29 mouse cellular contexts compared by ENCODE assay signal in the genomic region with DNA sequence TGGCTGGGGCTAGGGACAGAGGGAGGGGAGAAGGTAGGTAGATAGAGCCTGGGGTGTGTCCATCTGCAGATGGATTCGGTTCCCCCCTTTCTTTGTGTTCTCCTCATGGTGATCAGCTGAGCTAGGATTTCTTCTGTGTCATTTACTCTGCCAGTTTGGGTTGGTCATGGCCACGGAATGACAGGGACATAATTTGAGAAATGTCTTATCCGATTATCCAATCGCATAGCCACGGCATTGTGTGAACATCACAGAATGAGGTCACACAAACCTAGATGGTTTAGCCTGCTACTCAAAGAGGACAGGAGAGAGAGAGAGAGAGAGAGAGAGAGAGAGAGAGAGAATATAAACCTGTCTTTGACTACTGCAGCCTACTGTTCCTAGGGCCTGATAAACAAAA. TPM values are rescaled to one million over a fixed set of nuclear protein-coding genes. Genes with fewer than 3 reads are reported as not detected.
DNase-seq lines count a peak whose midpoint lies in the region; ATAC-seq lines count a peak whose summit lies in the region.
"Had no signal": no experiment of that assay in that cellular context is flagged by ENCODE, and none has a peak within 500 bp of the region (broad histone marks: within the 10 kb centered on the region; RNA-seq: fewer than 3 reads in every experiment).

No protein-coding gene starts in this region.

- H3K4me2 ChIP-seq in kidney, embryonic 15.5 days = no peak overlapping the region
- H3K4me2 ChIP-seq: embryonic facial prominence, embryonic 12.5 days; embryonic facial prominence, embryonic 15.5 days; forebrain, embryonic 15.5 days; heart, embryonic 12.5 days; heart, embryonic 15.5 days; hindbrain, embryonic 13.5 days had no signal

- no peaks in the 10 kb centered on the region for H3K36me3 ChIP-seq in kidney, embryonic 15.5 days
- H3K36me3 ChIP-seq: embryonic facial prominence, embryonic 12.5 days; embryonic facial prominence, embryonic 15.5 days; forebrain, embryonic 15.5 days; heart, embryonic 15.5 days; hindbrain, embryonic 10.5 days; hindbrain, embryonic 13.5 days had no signal

- WGBS in kidney, embryonic 15.5 days = 88% methylated on average over 5 of the region's 5 CpGs

- ATAC-seq in kidney, embryonic 15.5 days (replicated peaks; ENCODE audit: low FRiP score) = no peak
- ATAC-seq: forebrain, embryonic 15.5 days; hindbrain, embryonic 16.5 days; Patski had no signal

- no peaks in the 10 kb centered on the region for H3K27me3 ChIP-seq in kidney, embryonic 15.5 days
- H3K27me3 ChIP-seq: embryonic facial prominence, embryonic 12.5 days; embryonic facial prominence, embryonic 15.5 days; forebrain, embryonic 15.5 days; heart, embryonic 12.5 days; hindbrain, embryonic 13.5 days had no signal

- no peaks in the 10 kb centered on the region for H3K9me3 ChIP-seq in kidney, embryonic 15.5 days (replicated peaks)
- H3K9me3 ChIP-seq: embryonic facial prominence, embryonic 12.5 days; embryonic facial prominence, embryonic 15.5 days; forebrain, embryonic 15.5 days; heart, embryonic 12.5 days; heart, embryonic 15.5 days; hindbrain, embryonic 10.5 days; hindbrain, embryonic 13.5 days had no signal

- DNase-seq in adrenal gland, postnatal 14 days = peak; percentile 17
- no peak for DNase-seq in adrenal gland, adult 2 months
- no peak for DNase-seq in kidney, postnatal 36 days
- peak; percentile 34 for DNase-seq in Muller cell, postnatal 12 days (ENCODE audit: inconsistent ontology term)
- DNase-seq in retina, postnatal 1 day = peak; percentile 83
- no peak for DNase-seq in left cerebral cortex, postnatal 36 days (ENCODE audit: low spot score in 2 of 2)
- DNase-seq: adrenal gland, postnatal 25 days; cerebellum, adult 11-12 months; cerebellum, adult 8-10 months; cerebellum, postnatal 25 days; gastrocnemius, postnatal 25 days; heart, adult 18-20 months; heart, postnatal 10 days; heart, postnatal 36 days had no signal

- 0 out of 2 replicates have a peak overlapping the region, but pooled peaks have one; percentile 60 for H3K27ac ChIP-seq in kidney, embryonic 15.5 days
- H3K27ac ChIP-seq: embryonic facial prominence, embryonic 12.5 days; embryonic facial prominence, embryonic 15.5 days; forebrain, embryonic 15.5 days; heart, embryonic 15.5 days; hindbrain, embryonic 10.5 days; hindbrain, embryonic 13.5 days had no signal

- peaks cover 13% of the 10 kb centered on the region; the same call in 1 of the 2 replicates for H3K4me1 ChIP-seq in kidney, embryonic 15.5 days
- H3K4me1 ChIP-seq: embryonic facial prominence, embryonic 15.5 days; forebrain, embryonic 15.5 days; heart, embryonic 12.5 days; heart, embryonic 15.5 days; hindbrain, embryonic 13.5 days had no signal

- H3K9ac ChIP-seq in kidney, embryonic 15.5 days = no peak overlapping the region
- H3K9ac ChIP-seq: embryonic facial prominence, embryonic 12.5 days; embryonic facial prominence, embryonic 15.5 days; forebrain, embryonic 15.5 days; heart, embryonic 12.5 days; heart, embryonic 15.5 days; hindbrain, embryonic 13.5 days had no signal

- intact Hi-C loops in left cerebral cortex, postnatal 36 days (cut with DNase I) = no loop called here

- no peak overlapping the region for H3K4me3 ChIP-seq in kidney, embryonic 15.5 days (replicated peaks)
- H3K4me3 ChIP-seq: embryonic facial prominence, embryonic 12.5 days; embryonic facial prominence, embryonic 15.5 days; forebrain, embryonic 15.5 days; heart, embryonic 12.5 days; heart, embryonic 15.5 days; hindbrain, embryonic 10.5 days; hindbrain, embryonic 13.5 days had no signal

RNA-seq across cellular contexts. Expression of a gene that starts 12.7 kb away (rescaled TPM):
- not detected in 2 replicates for total RNA-seq in adrenal gland, postnatal 14 days (2021)
- not detected for total RNA-seq in adrenal gland, adult 2 months (2021)
- polyA plus RNA-seq in adrenal gland, adult 2 months (2012; rRNA removed) = 0.08 and 0.16 TPM in 2 replicates
- not detected in 2 replicates for polyA plus RNA-seq in kidney, embryonic 15.5 days (2015; fragmentation: Nextera tagmentation; extraction: Ambion mirVana)
- total RNA-seq in left cerebral cortex, postnatal 36 days (2021) = not detected
- total RNA-seq: adrenal gland, adult 18-20 months; adrenal gland, postnatal 25 days; common myeloid progenitor, adult 5-6 weeks; gastrocnemius, adult 8-10 months; gastrocnemius, postnatal 25 days; heart, adult 18-20 months; heart, postnatal 36 days had no signal
- polyA plus RNA-seq: brain, embryonic 14.5 days; embryonic facial prominence, embryonic 12.5 days; forebrain, embryonic 11.5 days; forebrain, embryonic 15.5 days; heart, embryonic 12.5 days; hindbrain, embryonic 10.5 days; Patski had no signal

RNA-seq across cellular contexts. Expression of a gene that starts 22.8 kb away (rescaled TPM):
- 1.7 and 6.8 TPM in 2 replicates for total RNA-seq in adrenal gland, postnatal 14 days (2021)
- total RNA-seq in adrenal gland, adult 2 months (2021) = 1 to 10 TPM in 1 of 2 experiments, under 1 TPM in 1; 0.79 to 1.4 TPM
- 0.12 and 1.1 TPM in 2 replicates for polyA plus RNA-seq in adrenal gland, adult 2 months (2012; rRNA removed)
- polyA plus RNA-seq in kidney, embryonic 15.5 days (2015; fragmentation: Nextera tagmentation; extraction: Ambion mirVana) = 23.5 and 24.8 TPM in 2 replicates
- 1 to 10 TPM in 1 of 2 experiments, under 1 TPM in 1; 0.99 to 1.9 TPM for total RNA-seq in left cerebral cortex, postnatal 36 days (2021)
- total RNA-seq: common myeloid progenitor, adult 5-6 weeks had no signal

Comparison
In these comparisons a context has a peak if more than half of its experiments do, and no peak if none do; other contexts are left out.
1. DNase-seq: peak in adrenal gland, postnatal 14 days (single experiment), Muller cell, postnatal 12 days (single experiment) and retina, postnatal 1 day (single experiment); none in adrenal gland, adult 2 months (single experiment), kidney, postnatal 36 days (0 of 2) and left cerebral cortex, postnatal 36 days (0 of 2).